Mouse (Mus musculus): ENCODE data around the gene Gpr12.
"Not testable (repeated sequence)": the region's sequence is repeated elsewhere in the genome, so short reads cannot be mapped to it uniquely, and the experiment has no call there.

Gene Gpr12

DNA sequence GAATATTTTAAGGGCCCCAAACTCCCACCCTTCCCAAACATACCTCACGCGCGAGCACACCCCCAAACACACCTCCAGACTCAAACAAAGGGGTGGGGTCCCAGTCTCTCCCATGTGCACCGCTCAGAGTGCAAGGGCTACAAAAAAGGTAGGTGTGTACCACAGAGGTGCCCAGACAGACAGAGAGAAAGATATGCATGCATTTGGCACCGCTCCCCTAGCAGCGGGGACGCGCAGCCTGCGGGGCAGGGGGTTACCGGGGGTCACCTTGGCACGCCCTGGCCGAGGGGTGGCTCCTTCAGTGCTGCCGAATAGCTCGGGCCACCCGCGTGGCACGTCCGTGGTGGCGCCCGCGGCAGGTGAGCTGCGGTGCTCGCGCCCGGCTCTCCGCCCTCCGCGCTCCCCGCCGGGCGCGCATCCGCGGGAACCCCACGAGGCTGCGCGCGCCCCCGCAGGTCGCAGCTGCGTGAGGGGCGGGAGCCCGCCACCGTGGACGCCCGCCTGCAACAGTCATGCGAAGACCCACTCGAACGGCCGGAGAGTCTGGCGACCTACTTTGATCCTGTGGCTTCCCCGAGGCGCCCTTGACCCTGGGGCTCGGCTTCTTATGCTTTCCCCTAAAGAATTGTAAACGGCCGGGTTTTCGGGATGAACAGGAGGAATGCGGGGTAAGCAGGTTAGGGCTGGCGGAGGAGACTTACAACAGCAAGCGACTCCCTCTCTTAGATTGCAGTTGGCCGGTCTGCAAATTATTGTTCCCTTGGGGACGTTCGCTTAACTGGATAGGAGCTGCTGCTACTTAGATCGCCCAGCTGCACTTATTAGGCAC, at the start of gene Gpr12:
Gene Gpr12, minus strand, starts transcription at position 762 of the 829 bp plus-strand sequence.
- no peak for DNase-seq

DNA sequence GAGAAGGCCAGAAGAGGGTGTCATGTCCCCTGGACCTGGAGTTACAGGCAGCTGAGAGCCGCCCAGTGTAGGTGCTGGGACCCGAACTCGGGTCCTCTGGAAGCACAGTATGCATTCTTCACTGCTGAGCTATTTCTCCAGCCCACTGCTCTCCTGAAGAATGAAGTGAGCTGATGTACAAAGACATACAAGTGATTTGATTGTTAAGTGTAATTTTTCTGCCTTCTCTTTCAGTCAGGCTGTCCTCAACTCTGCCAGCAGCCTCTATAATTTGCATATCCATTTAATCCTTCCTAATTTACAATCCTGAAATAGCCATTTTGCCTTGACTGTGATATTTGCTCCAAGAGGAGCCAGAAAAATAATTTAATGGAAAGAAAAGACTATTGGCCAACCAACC, 46.6 kb upstream of the Gpr12 start:
- no peak for DNase-seq

DNA sequence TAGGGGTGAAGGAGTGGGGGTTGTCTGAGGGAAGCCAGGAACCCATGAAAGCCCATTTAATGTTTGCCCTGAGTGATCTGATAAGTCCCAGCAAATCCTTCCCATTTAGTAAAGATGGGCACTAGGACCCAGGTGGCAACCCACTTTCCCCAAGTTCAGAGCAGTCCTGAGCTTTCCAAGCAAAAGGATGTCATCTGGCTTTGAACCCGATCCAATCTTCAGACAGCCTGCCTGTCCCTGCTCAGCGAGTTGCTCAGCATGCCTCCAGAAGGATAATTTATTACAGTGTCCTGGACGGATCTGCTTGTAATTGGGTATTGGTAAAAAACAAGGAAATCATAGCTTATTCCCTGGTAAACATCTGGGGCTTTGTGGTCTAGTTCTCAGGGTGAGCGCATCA, 45.9 kb upstream of the Gpr12 start:
- DNase-seq, result peak; percentile 63

DNA sequence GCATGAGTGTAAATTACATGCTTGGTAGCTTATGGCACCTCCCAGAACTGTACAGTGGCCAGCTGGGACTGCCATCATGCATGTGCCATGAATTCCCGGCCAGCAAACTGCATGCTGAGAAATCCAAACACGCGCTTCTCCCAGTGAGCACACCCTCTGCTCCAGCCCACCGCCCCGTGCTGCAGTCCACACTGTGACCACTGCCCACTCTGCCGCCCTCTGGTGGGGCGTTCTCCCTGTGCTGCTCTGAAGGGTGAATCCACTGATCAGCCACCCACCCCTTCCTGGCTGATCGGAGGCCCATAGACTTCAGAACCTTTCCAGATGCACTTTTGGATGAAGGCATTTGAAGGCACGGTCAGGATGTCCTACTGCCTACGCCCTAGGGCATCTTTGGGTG, 44.6 kb upstream of the Gpr12 start:
- no peak for DNase-seq

DNA sequence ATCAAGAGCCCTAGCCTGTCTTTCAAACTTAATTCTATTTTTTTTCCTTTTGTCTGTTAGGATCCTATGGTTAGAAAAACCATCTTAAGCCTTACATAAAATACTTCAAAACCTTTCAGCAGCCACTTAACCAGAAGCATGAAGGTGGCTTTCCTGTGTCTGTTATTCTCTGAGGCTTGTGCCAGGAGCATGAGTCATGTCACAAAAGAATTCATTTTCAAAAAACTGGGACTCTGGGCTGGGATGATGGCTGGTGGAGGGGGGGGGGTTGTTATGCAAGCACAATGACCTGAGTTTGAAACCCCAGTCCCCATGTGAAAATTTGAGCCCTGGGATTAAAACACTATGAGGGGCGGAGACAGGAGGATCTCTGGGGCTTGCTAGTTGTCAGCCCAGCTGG, 43.8 kb upstream of the Gpr12 start:
- DNase-seq, result no peak

DNA sequence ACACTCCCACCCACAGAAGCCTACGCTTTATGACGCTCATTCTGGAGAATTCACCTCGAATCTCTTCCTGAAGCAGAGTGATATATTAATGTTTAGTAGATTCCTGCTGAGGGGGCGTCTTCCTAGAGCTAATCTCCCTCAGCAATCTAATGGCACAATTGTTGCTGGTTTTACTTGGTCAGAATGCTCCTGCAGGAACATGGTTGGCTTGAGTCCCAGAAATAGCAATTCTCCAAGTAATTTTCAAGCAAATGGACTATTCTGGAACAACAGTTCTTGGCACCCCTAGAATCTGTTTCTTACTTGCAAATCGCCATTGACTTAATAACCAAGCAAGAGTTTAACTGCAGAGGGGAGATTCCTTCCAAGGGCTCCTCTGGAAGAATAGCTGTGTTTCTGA, 42.9 kb upstream of the Gpr12 start:
- no peak for DNase-seq

DNA sequence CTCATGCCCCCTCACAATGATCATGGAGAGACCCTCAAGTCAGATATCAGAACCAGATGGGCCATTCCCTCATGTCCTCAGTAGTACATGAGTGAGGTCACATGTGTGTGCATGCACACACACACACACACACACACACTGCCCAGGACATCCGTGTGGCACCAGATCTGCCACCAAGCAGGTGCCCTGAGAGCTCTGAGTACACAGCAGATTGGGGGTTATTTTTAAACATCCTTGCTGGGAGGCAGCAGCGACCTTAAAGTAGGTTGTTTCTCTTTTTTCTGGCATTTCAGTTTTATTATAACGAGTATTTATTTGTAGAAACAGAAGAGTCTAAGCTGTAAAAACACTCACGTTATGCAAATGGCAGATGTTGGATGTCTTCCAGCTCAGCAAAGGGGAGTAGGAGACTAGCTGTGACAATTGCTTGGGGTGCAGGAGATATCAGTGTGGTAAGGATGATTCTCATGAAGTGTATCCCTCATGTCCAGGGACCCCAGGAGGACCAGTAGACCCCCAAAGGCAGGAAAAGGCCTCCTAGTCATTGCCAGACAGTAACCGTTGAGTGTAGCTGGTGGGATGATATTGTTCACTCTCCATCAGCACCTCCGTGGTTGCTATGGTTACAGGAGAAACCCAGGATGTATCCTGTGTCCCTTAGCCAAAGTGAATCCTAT, 40.7 kb upstream of the Gpr12 start:
- peak; percentile 80 for DNase-seq

DNA sequence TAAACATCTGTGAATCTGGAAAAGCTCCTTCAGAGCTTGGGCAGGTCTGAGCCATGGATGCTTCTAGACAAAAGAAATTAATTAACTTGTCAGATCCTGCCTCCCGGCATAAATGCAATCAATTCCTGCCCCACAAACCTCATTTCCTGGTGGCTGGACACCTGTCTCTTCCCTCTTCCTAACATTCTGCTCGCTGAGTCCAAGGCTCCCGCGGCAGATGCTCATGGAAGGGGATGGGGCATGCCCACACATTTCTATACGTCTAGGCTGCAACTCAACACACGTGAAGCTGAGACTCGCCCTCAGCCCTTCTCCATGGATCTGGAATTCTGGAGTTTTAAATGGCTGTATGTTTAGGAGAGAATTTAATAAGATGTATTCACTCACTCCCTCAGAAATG, 26.8 kb upstream of the Gpr12 start:
- no peak for DNase-seq

DNA sequence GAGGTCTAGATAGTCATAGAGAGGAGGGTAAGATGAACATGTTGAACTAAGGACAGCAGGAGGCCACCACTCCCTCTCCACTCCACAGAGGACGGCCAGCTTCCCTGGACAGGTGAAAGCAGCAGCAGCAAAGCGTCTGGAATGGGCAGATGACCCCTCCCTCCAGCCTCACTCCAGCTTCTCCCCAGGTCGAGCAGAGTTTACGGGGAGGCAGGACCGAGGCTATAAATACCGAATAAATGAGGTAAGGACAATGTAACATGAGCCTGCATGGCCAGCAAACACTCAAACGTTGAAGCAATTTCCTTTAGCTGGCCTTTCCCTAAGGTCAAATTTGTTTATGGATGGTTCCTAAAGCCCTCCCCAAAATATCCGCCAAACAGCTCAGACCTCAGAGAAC, 26.0 kb upstream of the Gpr12 start:
- DNase-seq, result no peak

DNA sequence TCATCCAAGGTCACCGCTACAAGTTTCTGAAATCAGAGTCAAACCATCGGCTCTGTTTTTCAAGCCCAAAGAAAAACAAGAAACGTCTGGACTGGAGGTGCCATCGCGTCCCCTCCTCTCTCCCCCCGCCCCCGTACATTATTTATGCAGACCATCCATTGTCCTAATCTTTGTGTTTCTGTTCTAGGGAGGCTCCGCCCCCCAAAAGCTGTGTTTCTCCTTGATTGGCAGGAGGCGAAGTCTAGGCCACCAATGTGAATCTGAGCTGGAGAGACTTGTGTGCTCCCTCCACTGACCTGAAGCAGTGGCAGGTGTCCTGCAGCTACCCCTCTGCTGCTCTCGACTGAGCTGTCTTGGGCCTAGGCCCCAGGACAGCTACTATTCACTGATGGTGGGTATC, 24.6 kb upstream of the Gpr12 start:
- DNase-seq, result no peak

DNA sequence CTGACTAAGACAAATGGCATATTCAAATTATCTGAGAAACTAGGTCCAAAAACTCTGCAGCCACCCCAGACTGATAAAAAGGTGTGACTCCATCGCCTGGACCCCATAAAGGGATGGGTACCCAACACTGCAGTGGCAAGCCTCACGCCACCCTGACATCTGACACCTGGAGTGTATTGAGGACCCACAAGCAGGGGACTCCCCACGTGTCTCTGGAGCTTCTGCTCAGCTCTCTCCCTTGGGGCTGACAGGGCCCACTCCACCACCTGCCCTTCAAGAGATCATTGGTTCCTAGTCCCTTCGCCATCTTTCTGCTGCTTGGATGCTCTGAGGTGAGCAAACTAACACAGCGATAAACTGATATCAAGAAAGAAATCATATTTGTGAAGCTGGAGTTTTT, 22.8 kb upstream of the Gpr12 start:
- no peak for DNase-seq

DNA sequence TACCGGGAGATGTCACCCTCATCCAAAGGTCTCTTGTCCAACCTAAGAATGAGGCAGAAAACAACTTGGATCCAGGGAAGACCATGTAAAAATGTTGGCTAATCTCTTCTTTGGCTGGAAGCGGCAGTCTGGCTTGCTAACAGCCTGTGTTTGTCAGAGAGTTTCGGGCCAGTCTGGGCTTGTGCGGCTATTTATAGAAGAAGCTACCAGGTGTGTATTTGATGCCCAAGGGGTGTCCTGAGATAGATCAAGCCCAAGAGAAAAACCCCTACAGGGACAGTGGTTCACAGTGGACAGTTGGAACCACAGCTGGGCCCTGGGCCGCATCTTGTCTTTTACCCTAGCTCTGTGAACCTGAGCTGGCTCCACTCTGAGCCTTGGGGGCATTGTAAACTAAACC, 21.9 kb upstream of the Gpr12 start:
- DNase-seq, result no peak

DNA sequence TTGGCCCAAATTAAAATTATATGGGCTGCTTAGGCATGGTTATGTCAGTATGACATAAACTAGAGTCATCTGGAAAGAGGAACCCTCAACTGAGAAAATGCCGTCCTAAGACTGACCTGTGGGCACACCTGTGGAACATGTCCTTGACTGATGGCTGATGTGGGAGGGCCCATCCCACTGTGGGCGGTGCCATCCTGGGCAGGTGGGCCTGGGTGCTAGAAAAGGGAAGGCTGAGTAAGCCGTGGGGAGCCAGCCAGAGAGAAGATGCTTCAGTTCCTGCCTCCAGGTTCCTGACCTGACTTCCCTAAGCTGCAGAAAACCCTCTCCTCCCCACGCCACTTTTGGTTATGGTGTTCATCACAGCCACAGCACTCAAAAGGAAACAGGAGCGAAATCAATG, 21.2 kb upstream of the Gpr12 start:
- no peak for DNase-seq

DNA sequence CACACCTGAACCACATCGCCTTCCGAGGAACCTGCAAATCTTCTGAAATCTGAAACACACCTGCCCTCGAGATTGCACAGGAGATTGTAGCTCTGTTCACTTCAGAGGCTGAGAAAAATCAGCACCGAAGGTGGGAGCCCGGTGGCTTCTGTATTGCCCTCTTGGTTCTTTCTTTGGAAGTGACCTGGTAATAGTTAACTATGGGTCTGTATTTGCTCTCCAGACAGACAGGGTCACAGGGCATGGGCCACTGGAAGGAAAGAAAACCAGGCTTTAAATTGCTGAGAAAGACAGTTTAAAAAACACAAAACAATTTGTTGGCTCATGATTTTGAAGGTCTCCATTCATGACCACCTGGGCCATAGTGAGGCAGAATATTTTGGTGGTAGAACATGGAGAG, 14.9 kb upstream of the Gpr12 start:
- no peak for DNase-seq

DNA sequence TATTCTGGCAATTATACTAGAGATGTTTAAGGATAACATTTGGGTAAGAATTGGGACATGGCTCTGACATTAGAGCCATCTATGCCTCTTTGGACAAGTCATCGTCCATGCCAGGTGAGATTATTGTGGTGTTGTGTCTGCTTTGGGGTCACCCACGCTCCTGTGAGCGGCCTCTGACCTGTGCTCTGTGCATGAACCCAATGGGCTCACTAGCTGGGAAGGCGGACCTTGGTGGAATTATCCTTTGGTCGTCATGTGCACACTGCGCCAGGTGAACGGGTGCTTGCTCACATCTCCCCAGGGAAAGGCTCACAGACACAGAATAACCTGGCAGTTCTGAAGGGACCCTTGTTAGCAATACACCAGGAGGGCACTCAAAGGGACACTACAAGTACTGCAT, 14.2 kb upstream of the Gpr12 start:
- not testable (repeated sequence) for DNase-seq

DNA sequence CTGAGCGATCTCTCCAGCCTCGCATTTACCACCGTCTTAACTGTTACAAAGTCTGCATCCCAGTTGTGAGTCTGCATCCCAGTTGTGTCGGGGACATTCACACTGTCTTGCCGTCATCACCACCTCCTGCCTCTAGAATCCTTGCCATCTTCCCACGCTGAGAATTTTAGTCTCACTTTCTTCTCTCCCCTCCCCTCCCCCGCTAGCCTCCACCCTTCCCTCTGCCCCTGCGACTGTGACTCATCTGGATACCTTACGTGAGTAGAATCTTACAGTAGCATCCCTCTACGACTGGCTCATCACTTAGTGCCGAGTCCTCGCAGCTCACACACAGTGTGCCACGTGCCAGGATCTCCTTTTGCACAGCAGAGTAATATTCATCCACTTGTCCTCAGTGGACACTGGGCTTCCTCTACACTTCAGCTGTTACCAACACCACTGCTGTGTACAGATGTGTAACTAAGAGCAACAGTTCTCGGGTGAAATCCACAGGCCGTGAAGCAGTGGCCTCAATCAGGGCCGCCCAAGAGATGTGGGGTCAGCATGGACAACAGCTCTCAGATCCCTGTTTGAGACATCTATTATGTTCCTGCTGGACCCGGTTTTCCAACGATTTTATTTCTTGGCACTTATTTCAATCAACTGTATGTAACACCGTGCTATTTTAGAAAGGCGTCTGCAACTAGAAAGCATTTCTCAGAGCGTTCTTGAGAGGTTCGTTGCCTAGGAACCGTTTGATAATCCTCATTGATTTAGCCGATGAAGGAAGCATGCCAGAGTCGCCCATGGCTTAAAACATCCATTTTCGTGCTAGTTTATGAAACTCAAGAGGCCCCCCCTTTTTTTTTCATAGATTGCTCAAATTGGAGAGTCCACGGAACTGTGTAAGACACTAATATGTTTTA, 13.4 kb upstream of the Gpr12 start:
- DNase-seq, result no peak

DNA sequence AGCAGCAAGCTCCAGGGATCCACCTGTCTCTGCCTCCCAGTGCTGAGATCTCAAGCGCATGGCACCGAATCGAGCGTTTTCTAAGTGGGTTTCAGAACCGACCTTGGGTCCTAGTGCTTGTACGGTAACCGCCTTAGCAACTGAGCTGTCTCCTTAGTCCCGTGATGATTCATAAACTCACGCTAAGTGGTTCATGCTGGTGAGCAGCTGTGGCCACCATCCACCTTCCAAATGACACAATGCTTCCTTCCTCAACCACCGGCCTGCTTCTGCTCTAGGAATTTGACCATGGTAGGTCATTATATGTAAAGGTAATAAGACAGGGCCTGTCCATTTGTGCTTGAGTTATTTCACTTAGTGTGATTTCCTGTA, 12.4 kb upstream of the Gpr12 start:
- no peak for DNase-seq

DNA sequence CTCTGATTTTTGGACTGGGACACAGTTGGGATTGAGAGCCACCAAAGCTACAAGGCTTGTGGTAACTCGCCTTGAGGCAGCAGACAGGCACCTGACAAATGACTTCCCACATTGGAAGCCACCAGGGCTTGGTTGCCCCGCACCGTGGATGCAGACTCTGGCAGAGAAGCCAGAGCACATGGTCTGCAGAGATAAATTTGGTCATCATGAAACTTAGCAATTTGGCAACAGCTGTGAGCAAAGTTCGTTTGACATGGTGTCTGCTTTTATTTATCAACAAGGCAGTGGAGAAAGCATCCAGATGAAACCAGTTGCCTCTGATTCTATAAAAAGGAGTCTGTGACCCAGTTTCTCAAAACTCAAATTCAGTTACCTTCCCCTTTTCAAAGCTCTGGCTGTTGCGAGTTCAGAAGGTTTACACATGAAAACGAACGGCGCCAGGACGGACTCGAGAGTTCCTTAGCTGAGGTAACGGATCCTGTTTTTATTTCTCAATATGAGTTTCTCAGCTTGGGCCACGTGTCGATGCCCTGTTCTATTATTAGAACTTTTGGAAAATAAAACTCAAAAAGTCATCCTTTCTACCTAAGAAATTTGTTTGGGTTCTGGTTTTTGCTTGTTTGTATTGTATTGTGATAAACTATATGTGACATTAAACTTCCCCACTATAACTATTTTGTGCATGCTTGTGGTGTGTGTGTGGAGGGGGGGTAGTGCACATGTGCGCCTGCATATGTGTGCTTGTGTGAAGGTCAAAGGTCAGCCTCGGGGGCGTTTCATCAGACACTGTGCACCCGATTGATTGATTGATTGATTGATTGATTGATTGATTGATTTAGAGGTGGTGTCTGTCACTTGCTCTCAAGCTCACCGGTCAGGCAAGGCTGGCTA, 11.8 kb upstream of the Gpr12 start:
- DNase-seq, result no peak

DNA sequence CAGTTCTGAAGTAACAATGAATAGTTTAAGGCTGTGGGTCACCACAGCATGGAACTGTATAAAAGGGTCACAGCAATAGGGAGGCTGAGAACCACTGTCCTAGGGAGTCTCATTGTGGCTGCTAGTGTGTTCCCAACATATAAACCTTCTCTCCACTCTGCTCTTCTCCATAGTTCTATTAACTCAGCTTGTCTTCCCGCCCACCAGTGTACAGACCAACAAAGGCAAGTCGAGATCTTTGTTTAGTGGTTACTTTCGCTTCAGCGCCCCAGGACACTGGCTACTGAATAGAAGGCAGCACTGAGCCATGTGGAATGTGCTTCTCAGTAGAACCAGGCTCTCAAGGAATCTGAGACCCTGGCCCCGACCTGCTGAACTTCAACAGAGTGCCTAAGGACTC, 7.5 kb upstream of the Gpr12 start:
- DNase-seq, result no peak

DNA sequence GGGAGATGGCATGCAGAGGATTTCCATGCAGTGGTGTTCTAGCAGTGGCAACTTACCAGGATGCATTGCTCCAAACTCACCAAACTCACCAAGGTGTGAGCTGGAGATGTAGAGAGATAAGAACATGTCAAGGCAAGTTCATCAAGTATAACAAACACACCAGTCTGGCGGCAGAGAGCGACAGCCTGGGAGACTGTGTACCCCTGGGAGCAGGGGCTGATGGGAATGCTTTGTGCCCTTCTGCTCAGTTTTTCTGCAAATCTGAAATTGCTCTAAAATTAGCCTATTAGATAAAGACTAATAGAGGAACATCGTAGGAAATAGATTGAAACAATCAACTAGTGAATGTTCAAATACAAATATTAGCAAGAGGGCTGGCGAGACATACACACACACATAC, 6.6 kb upstream of the Gpr12 start:
- peak; percentile 33 for DNase-seq

DNA sequence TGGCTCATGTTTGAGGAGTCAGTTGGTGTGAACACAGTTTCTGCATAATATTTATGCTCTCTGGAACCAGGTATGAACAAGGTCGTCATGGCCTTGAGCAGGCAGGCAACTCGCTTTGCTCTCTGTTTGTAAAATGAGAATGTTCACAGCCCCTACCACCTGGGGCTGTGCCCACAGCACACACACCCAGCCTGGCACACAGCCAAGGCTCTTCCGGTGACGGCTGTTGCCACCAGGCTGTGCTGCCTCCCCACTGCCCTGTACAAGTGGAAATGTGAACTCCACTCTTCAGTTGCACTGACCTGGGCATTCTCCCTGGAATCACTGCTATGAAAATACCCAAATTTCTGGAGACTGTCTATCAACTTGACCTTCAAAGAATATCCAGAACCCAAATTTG, 5.9 kb upstream of the Gpr12 start:
- DNase-seq, result no peak

DNA sequence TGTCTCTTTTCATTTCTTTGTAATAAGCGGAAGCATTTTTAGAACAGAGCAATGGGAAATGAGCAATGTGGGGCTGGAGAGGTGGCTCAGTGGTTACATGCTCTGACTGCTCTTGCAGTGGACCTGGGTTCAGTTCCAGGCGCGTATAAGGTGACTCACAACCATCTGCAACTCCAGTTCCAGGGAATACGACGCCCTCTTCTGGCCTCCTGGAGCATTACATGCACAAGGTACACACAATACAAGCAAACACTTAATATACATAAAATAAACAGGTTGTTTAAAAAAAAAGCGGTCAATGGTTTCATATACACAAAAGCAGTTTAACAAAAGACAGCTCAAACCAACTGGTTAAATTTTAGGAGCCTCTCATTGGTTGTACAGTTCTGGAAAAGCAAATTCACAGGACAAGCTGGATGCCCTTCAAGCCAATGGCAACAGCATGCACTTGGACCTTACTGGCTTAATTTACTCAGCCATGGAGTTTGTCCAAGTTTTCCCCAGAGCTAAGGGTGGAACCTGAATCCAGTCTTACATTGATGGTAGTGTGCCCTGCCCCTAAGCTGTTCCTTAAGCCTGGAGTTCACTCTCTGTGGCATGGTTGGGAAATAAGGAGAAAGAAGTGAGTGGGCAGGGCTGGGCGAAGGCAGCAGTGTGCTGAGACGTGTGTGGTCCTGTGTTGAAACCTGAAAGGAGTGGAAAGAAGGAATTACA, 1.5 kb upstream of the Gpr12 start:
- DNase-seq, result no peak

Measured in layer of hippocampus, adult 9-11 months (tissue).